Mouse (Mus musculus): ENCODE results near the gene Dok5. TPM values are rescaled to one million over a fixed set of nuclear protein-coding genes. Genes with fewer than 3 reads are reported as not detected.

Dok5 gene
- polyA plus RNA-seq, 1 experiment from 2014 or later: 61.9 TPM

GRCm38 (mm10) chr2:170724716-170725115 lies 6.9 kb upstream of the Dok5 start:
- Histone ChIP-seq H3K4me2 (no peak overlapping the region), H3K27ac (replicated peaks) (no peak overlapping the region), H3K36me3 (no peaks in the 10 kb centered on the region), H3K27me3 (no peaks in the 10 kb centered on the region), H3K9me3 (no peaks in the 10 kb centered on the region), H3K4me1 (replicated peaks) (peaks cover 3% of the 10 kb centered on the region; the same call in 1 of the 2 replicates), H3K9ac (no peak overlapping the region), H3K4me3 (no peak overlapping the region)
- ATAC-seq (ENCODE audit: low FRiP score, low read depth): no peak
- WGBS: 88% methylated on average over 11 of the region's 11 CpGs

DNA sequence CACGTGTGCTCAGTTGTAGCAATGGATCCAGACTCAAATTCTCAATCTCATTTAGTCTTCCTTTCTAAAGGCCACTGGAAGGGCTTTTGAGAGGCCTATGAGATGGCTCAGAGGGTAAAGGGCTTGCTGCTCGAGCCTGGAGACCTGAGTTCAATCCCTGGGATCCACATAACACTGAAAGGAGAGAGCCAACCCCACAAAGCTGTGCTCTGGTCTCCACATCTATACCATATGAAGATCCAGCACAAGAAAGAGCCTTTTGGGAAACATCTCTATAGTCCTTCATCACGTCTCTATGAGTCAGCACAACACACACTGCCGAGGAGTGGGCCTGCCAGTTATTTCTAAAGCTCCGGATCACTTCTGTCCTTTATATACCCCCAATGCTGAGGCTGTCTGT lies 5.8 kb upstream of the Dok5 start:
- no peaks in the 10 kb centered on the region for H3K27me3 ChIP-seq
- H3K27ac ChIP-seq (replicated peaks): no peak overlapping the region
- H3K4me3 ChIP-seq: no peak overlapping the region
- H3K4me2 ChIP-seq: no peak overlapping the region
- H3K4me1 ChIP-seq (replicated peaks): peaks cover 3% of the 10 kb centered on the region
- H3K9ac ChIP-seq: no peak overlapping the region
- H3K9me3 ChIP-seq: no peaks in the 10 kb centered on the region
- WGBS: 83% methylated on average over 5 of the region's 5 CpGs
- ATAC-seq (ENCODE audit: low FRiP score, low read depth): no peak
- no peaks in the 10 kb centered on the region for H3K36me3 ChIP-seq

DNA sequence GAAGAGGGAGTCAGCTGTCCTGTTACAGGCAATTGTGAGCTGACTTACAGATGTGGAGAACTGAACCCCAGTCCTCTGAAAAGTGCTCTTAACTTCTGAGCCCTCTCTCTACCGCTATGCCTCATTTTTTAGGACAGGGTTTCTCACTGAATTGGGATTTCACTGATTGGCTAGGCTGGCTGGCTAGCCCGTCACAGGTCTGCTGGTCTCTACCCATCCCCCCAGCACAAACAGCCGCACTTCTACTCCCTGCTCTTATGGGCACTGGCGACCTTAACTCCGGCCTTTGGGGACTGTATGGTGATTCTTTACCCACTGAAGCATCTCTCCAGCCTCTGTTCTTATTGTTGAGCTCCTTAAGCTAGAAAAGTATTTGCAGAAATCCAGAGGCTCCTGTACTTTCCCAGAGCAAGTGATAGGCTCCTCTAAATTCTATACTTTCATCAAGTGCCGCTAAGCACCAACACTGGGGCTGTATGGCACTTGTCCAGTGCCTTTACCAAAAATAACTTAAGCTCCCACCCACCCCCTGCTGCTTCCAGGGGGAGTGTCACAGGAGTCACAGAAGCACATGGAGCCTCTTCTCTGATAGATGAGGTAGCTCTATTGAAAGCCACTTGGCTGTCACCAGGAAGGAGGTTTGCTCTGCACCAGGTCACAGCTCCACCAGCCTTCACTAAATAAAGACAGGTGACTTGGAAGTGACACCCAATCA lies 4.5 kb upstream of the Dok5 start:
- no peaks in the 10 kb centered on the region for H3K9me3 ChIP-seq
- no peak overlapping the region for H3K4me2 ChIP-seq
- no peak for ATAC-seq (ENCODE audit: low FRiP score, low read depth)
- no peak overlapping the region for H3K4me3 ChIP-seq
- H3K27ac ChIP-seq (replicated peaks): no peak overlapping the region
- 53% methylated on average over 6 of the region's 6 CpGs for WGBS
- H3K36me3 ChIP-seq: no peaks in the 10 kb centered on the region
- H3K4me1 ChIP-seq (replicated peaks): peaks cover 9% of the 10 kb centered on the region
- H3K27me3 ChIP-seq: no peaks in the 10 kb centered on the region
- H3K9ac ChIP-seq: no peak overlapping the region

- H3K4me3 ChIP-seq: no peak overlapping the region
- H3K4me1 ChIP-seq (replicated peaks): peaks cover 24% of the 10 kb centered on the region
- H3K9ac ChIP-seq: no peak overlapping the region
- H3K27ac ChIP-seq (replicated peaks): no peak overlapping the region
- no peaks in the 10 kb centered on the region for H3K27me3 ChIP-seq
- no peak overlapping the region for H3K4me2 ChIP-seq
- 87% methylated on average over 9 of the region's 9 CpGs for WGBS
- H3K36me3 ChIP-seq: no peaks in the 10 kb centered on the region
- no peaks in the 10 kb centered on the region for H3K9me3 ChIP-seq
- ATAC-seq (ENCODE audit: low FRiP score, low read depth): no peak
Measured at GRCm38 (mm10) chr2:170728864-170729263, 2.7 kb upstream of the Dok5 start.

GRCm38 (mm10) chr2:170729661-170730060 lies 1.9 kb upstream of the Dok5 start:
- Histone ChIP-seq H3K4me1 (replicated peaks) (peaks cover 30% of the 10 kb centered on the region), H3K36me3 (no peaks in the 10 kb centered on the region), H3K4me2 (no peak overlapping the region), H3K4me3 (no peak overlapping the region), H3K27ac (replicated peaks) (no peak overlapping the region), H3K9me3 (no peaks in the 10 kb centered on the region), H3K9ac (no peak overlapping the region), H3K27me3 (no peaks in the 10 kb centered on the region)
- 51% methylated on average over 2 of the region's 2 CpGs for WGBS
- no peak for ATAC-seq (ENCODE audit: low FRiP score, low read depth)

- ATAC-seq (ENCODE audit: low FRiP score, low read depth): no peak
Measured at GRCm38 (mm10) chr2:170730136-170730535, 1.5 kb upstream of the Dok5 start.

GRCm38 (mm10) chr2:170730781-170731180 lies 826 bp upstream of the Dok5 start:
- Histone ChIP-seq H3K27ac (replicated peaks) (peak overlapping the region; percentile 81), H3K4me1 (replicated peaks) (peaks cover 32% of the 10 kb centered on the region), H3K9ac (no peak overlapping the region), H3K27me3 (no peaks in the 10 kb centered on the region), H3K36me3 (no peaks in the 10 kb centered on the region), H3K4me2 (peak overlapping the region; percentile 79), H3K9me3 (no peaks in the 10 kb centered on the region), H3K4me3 (peak overlapping the region; percentile 63; the same call in 1 of the 2 replicates)
- ATAC-seq (ENCODE audit: low FRiP score, low read depth): no peak
- 62% methylated on average over 13 of the region's 13 CpGs for WGBS

More at GRCm38 (mm10) chr2:170730136-170730535, 1.5 kb upstream of the Dok5 start:
- Histone ChIP-seq H3K4me2 (no peak overlapping the region), H3K27me3 (no peaks in the 10 kb centered on the region), H3K9me3 (no peaks in the 10 kb centered on the region), H3K27ac (replicated peaks) (no peak overlapping the region), H3K9ac (no peak overlapping the region), H3K4me1 (replicated peaks) (peaks cover 32% of the 10 kb centered on the region), H3K36me3 (no peaks in the 10 kb centered on the region), H3K4me3 (no peak overlapping the region)
- 90% methylated on average over 8 of the region's 8 CpGs for WGBS

- H3K27ac ChIP-seq (replicated peaks): peak overlapping the region; percentile 81
- H3K4me3 ChIP-seq: peak overlapping the region; percentile 63
- WGBS: 12% methylated on average over 6 of the region's 6 CpGs
- peak; percentile 65 for ATAC-seq (ENCODE audit: low FRiP score, low read depth)
- H3K9me3 ChIP-seq: no peaks in the 10 kb centered on the region
- H3K9ac ChIP-seq: peak overlapping the region; percentile 74
- no peaks in the 10 kb centered on the region for H3K36me3 ChIP-seq
- peak overlapping the region; percentile 79 for H3K4me2 ChIP-seq
- H3K27me3 ChIP-seq: no peaks in the 10 kb centered on the region
- H3K4me1 ChIP-seq (replicated peaks): peaks cover 32% of the 10 kb centered on the region
Measured at GRCm38 (mm10) chr2:170731205-170731604, 402 bp upstream of the Dok5 start.

- Histone ChIP-seq H3K9ac (no peak overlapping the region), H3K9me3 (no peaks in the 10 kb centered on the region), H3K27ac (replicated peaks) (0 out of 2 replicates have a peak overlapping the region, but pooled peaks have one; percentile 34), H3K27me3 (no peaks in the 10 kb centered on the region), H3K4me2 (peak overlapping the region; percentile 79), H3K36me3 (no peaks in the 10 kb centered on the region), H3K4me1 (replicated peaks) (peaks cover 32% of the 10 kb centered on the region), H3K4me3 (peak overlapping the region; percentile 63)
- no peak for ATAC-seq (ENCODE audit: low FRiP score, low read depth)
- WGBS: 65% methylated on average over 1 of the region's 1 CpGs
Measured at GRCm38 (mm10) chr2:170733671-170734070, 2.1 kb downstream of the Dok5 start.

DNA sequence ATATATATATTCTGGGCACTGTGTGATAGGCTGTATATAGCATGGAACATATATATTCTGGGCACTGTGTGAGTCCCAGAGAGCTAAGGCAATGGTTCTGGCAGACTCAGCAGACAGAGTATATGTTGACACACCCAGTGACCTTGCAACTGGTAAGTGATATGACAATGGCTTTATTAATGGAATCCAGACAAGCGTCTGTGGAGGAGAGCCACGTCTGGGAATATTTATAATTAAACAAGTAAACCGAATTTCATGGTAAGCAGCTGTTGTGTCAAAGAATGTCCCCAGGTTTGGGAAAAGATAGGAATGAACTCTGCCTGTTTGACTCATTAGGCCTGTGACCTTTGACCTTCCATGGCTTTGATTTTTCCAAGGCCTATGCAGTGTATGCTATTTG lies 2.8 kb downstream of the Dok5 start:
- H3K4me2 ChIP-seq: peak overlapping the region; percentile 79
- peaks cover 35% of the 10 kb centered on the region for H3K4me1 ChIP-seq (replicated peaks)
- no peak for ATAC-seq (ENCODE audit: low FRiP score, low read depth)
- no peak overlapping the region for H3K9ac ChIP-seq
- no peaks in the 10 kb centered on the region for H3K9me3 ChIP-seq
- WGBS: 38% methylated on average over 3 of the region's 3 CpGs
- H3K27ac ChIP-seq (replicated peaks): no peak overlapping the region
- H3K4me3 ChIP-seq: peak overlapping the region; percentile 2; the same call in 1 of the 2 replicates
- H3K27me3 ChIP-seq: no peaks in the 10 kb centered on the region
- H3K36me3 ChIP-seq: no peaks in the 10 kb centered on the region

- no peak overlapping the region for H3K9ac ChIP-seq
- ATAC-seq (ENCODE audit: low FRiP score, low read depth): no peak
- no peak overlapping the region for H3K4me2 ChIP-seq
- H3K36me3 ChIP-seq: no peaks in the 10 kb centered on the region
- no peaks in the 10 kb centered on the region for H3K9me3 ChIP-seq
- H3K27ac ChIP-seq (replicated peaks): no peak overlapping the region
- peaks cover 25% of the 10 kb centered on the region for H3K4me1 ChIP-seq (replicated peaks)
- 91% methylated on average over 9 of the region's 9 CpGs for WGBS
- H3K4me3 ChIP-seq: no peak overlapping the region
- no peaks in the 10 kb centered on the region for H3K27me3 ChIP-seq
Measured at GRCm38 (mm10) chr2:170738446-170738845, 6.8 kb downstream of the Dok5 start.

DNA sequence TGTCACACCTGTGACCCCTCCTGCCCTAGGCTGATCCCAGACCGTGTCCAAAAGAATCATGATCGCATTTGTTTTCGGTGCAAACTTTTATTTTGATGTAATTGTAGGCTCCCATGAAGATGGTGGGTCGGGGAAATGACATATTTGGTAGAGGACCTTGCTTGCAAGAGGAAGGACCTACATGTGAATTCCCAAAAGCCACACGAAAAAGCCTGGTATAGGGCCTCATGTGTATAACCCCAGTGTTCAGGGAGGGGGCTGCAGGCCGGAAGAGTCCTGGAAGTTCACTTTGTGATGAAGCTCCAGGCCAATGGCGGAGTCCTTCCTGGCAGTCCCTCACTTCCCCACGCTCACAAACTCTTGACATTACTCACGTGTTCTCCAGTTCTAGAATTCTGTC lies 7.3 kb downstream of the Dok5 start:
- H3K4me3 ChIP-seq: no peak overlapping the region
- WGBS: 93% methylated on average over 9 of the region's 9 CpGs
- H3K9me3 ChIP-seq: no peaks in the 10 kb centered on the region
- no peak overlapping the region for H3K4me2 ChIP-seq
- H3K9ac ChIP-seq: no peak overlapping the region
- H3K36me3 ChIP-seq: no peaks in the 10 kb centered on the region
- no peaks in the 10 kb centered on the region for H3K27me3 ChIP-seq
- no peak for ATAC-seq (ENCODE audit: low FRiP score, low read depth)
- peaks cover 25% of the 10 kb centered on the region for H3K4me1 ChIP-seq (replicated peaks)
- H3K27ac ChIP-seq (replicated peaks): no peak overlapping the region
